Mouse (Mus musculus) c-Kit-positive CD71-positive TER-119-positive erythroid progenitor cells, embryonic 14.5 days (primary cell): ENCODE results near the gene Chrna9.
"Not testable (repeated sequence)": the region's sequence is repeated elsewhere in the genome, so short reads cannot be mapped to it uniquely, and the experiment has no call there.

Experiments
- DNase-seq: peaks from one replicate; pipeline ENCODE4 v3.0.0-alpha.2; 2013; ENCODE audit warnings: low spot score

Gene Chrna9

DNA sequence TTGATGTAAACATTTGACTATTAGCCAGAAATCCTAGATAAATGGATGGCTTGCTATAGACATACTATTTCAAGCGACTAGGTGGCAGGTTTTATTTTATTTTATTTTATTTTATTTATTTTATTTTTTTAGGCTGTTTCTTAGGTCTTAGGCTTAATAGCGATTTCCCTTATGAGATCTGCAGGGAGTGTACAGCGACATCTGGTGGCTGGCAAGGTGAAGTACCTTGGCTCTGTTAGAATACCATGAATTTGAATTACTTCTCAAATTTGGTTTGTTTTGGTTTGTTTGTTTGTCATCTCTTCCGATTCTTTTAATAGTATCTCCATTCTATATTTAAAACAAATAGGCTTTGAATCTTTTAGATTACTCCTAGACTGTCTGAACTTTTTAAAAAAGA, 23.9 kb downstream of the Chrna9 start:
- DNase-seq, result peak; percentile 39

DNA sequence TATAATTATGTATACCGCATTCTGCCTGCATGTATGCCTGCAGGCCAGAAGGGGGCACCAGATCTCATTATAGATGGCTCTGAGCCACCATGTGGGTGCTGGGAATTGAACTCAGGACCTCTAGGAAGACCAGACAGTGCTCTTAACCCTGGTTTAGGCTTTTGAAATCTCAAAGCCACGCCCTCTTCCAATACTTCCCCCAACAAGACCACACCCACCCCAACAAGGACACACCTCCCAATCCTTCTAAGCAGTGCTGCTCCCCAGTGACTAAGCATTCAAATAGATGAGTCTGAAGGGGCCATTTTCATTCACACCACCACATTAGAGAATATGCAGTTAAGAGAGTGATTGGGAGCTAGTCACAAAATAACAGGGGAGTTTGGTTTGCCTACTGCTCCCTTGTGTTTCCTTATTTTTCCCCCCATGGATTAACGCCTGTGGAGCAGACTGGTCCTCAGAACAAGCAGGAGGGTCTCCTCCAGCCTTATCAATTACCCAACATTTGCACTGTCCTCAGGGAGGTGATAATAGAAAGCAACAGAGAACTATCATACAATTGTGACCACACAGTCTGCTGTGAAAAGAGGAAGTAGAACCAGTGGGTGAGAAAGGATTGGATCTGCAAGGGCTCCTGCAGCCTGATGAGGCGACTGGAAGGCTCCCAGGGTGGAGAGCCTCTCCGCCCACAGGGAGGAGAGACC, 25.3 kb downstream of the Chrna9 start:
- DNase-seq, result no peak

DNA sequence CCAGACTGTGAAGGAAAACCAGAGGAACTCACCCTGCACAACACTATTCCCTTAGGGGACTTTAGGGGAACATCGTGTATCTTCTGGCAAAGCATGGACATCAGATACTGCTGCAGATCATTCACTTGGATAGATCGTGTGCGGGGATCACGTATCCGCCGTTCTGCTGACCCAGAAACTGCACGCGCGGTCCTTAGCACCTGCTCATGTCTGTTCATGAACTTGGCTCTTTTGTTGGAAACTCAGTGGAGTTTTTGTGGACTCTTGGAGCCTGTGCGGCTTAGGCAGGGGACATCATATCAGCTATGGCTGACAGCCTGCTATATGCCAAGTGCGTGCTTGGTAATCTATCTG, 25.9 kb downstream of the Chrna9 start:
- no peak for DNase-seq

- no peak for DNase-seq
Measured at GRCm38 (mm10) chr5:65963291-65963690, 28.6 kb downstream of the Chrna9 start.

- DNase-seq, result no peak
Measured at GRCm38 (mm10) chr5:65965771-65966279, 31.1 kb downstream of the Chrna9 start.

DNA sequence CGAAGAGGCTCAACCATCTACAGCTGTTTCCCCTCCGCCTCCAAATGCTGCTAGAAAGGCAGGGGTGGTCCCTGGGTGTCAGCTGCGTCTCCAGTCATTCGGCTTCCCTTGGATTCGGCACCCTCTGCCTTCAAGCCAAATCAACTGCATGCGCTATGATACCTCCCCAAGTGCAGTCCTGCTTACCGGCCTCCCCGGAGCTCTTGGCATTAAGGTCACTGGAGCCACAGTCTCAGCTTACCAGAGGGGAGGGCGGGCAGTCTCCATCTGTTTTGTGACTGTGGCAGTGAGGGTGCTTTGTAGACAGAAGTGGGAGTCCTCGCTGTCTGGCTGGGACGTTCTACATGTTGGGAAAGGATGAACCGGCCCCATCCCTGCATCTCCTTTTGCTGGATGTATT, 32.4 kb downstream of the Chrna9 start:
- no peak for DNase-seq

DNA sequence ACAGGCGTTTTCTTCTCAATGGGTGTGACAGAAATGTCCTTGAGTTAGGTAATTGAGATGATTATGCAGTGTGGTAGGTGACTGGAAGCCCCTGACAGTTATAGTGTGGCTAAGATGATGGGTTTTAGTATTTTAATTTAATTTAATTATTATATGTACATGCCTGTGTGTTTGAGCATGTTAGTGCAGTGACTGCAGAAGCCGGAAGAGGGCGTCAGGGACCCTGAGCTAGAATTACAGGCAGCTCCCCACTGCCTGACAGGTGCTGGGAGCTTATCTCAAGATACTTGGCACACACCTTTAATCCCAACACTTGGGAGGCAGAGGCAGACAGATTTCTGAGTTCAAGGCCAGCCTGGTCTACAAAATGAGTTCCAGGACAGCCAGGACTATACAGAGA, 33.3 kb downstream of the Chrna9 start:
- no peak for DNase-seq

GRCm38 (mm10) chr5:65973189-65973588, 38.5 kb downstream of the Chrna9 start:
- DNase-seq, result no peak

DNA sequence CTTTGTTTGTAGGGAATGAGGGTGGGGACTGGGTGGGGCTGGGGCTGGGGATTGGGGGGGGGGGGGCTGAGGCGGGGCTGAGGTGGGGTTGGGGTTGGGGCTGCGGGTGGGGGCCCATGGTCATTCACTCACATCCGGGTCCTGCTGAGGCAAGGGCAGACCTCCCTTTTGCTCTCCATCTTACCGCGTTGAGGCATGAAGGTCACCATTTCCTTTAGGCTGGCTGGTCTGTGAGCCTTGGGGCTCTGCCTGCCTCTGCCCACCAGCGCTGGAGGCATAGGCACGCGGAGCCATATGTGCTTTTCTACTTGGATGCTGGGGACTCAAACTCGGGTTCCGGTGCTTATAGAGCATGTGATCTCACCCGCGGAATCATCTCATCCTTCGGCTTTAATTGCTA, 41.0 kb downstream of the Chrna9 start:
- DNase-seq, result no peak

- DNase-seq, result no peak
Measured at GRCm38 (mm10) chr5:65986426-65986825, 51.7 kb downstream of the Chrna9 start.

GRCm38 (mm10) chr5:65987004-65987403, 52.3 kb downstream of the Chrna9 start:
- DNase-seq, result not testable (repeated sequence)

GRCm38 (mm10) chr5:65991191-65991590, 56.5 kb downstream of the Chrna9 start:
- peak; percentile 10 for DNase-seq

DNA sequence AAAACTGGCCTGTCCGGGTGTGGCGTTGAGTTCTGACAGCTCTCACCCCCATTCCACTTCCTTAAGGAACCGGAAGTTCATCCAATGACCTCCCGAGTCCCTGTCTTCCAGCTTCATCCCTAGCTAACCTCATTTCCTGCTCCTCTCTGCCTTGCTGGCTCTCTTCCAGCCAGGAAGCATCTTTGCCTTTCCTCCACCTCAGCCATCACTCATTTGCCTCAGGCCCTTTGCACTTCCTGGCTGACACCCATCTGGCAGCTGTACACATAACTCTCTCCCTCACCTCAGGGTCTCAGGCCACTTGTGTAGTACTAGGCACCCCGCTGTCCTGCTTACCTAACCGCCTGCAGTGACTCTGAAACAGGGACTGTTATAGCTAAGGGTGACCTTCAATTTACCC, 59.9 kb downstream of the Chrna9 start:
- DNase-seq, result no peak

DNA sequence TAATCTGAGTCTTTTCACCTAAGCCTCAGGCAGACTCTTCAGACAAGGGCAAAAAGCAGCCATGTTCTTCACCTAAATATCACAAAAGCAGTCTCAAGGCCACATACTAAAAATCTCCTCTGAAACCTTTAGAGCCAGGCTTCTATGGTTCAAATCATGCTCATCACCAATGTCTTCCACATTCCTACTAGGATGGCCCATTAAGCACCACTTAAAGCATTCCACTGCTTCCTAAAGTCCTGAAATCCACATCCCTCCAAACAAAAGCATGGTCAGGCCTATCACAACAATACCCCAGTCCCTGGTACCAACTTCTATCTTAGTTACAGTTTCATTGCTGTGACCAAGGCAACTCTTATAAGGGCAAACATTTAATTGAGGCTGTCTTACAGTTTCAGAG, 63.1 kb downstream of the Chrna9 start:
- DNase-seq, result no peak

- no peak for DNase-seq
Measured at GRCm38 (mm10) chr5:65999106-65999505, 64.4 kb downstream of the Chrna9 start.

DNA sequence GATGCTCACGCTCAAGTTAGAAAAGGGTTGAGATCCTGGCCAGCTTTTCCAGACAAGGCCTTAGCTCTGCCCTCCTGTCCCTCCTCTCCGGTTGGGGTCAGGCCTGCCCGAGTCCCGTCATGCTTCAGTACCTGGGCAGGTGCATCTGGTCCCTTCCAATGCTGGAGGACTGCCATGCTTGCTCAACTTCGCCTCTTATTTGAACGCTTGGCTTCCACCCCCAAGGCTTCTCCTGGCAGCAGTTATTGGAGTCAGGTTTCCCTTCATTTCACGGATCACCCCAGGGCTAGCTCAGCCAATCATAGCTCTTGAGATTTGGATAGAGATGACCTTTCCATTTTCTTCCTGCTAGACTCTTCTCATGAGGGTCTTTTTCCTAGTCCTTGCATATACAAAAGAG, 65.4 kb downstream of the Chrna9 start:
- no peak for DNase-seq

DNA sequence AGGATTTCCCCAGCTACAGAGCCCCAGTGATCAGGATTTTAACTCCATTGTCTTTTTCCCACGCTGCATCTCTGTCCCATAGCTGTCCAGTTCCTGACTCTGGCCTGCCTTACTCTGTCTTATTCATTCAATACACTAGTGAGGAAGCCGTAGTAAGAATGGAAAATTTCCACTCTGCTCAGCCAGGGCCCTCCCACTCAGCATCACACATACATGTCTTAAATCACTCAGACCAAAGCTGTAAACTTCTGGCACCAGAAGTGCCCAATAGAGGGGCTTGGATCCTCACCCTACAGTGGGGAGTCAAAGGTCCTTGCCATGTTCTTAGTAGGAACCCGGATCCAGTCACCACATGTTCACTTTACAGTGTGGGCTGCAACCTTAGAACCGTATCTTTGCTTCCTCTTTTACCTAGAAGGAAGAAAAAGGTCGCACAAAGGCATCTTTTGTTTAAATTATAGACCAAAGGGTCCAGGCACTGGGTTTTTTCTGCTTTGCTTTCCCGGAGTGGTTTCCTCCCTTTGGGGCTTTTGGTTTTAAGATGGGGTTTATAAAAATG, 65.9 kb downstream of the Chrna9 start:
- no peak for DNase-seq

DNA sequence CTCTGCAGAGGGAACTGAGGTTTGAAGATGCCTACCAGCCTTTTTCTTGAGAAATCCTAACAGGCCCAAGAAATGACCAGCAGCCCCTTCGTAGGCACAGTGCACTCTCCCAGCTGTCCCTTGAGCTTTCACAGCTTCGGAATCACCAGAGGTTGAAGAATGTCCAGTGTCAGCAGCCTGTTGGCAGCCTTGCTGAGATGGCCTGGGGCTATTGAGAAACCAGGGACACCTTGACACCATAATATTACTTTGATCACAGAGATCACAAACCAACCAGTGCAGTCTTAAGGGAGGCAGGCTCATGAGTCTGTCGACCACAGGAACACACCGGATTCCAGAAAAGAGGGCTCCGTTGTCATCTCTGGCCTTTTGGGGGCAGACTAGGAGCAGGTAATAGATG, 66.5 kb downstream of the Chrna9 start:
- no peak for DNase-seq

- DNase-seq, result no peak
Measured at GRCm38 (mm10) chr5:66004134-66004925, 69.6 kb downstream of the Chrna9 start, which contains the start of gene 9130230L23Rik. TSS of gene 9130230L23Rik (minus strand) at chr5:66004285.

GRCm38 (mm10) chr5:66005041-66005678, 70.4 kb downstream of the Chrna9 start:
- no peak for DNase-seq

DNA sequence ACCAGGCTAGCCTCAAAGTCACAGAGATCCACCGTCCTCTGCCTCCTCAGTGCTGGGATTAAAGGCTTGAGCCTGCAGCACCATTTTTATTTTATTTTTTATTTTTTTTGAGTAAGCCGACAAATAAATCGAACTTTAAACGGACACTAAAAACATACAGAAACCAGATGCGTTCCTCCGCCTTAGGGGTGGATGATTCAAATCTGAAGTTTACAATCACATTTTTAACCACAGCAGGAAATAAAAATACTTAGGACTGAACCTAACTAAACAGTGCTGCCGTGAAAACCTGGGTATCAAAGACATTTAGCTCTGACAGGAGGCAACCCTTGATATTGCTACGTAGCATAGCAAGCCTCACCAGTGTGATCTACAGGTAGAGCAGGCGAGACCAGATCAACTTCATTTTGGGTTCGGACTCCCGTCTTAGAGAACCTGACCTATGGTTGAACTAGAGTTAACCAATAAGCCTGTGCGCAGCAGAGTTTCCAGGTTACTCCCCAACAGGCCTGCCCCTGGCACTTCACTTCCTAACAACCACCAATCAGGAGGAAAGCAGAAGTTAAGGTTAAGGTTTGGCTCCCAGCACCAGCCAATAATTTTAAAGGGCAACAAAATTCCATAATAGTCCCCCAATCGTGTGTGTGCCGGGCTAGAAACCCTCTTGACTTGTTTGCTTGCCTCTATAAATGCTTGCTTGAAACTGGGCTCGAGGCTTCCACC, 73.7 kb downstream of the Chrna9 start:
- no peak for DNase-seq

DNA sequence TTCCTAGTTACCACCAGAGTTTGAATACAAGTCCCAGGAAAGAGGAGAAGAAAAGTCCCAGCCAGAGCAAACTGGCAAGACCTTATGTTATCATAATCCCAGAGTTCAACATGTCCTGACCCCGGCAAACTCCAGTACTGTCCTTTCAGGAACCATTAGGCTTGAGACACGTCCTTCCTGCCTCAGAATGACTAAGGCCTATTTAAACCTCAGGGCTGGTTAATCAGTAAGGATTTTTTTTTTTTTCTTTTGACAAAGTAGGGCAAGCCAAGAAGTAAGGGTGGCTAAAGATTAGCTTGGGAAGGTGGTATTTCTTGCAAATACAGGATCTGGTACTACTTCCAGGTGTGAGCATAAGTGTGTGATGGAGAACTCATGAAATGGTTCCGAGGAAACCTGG, 79.3 kb downstream of the Chrna9 start:
- DNase-seq, result no peak
